Mouse (Mus musculus) CH12.LX (cell line): ENCODE measurements around the gene Dlg2. TPM values are rescaled to one million over a fixed set of nuclear protein-coding genes. Genes with fewer than 3 reads are reported as not detected.

Experiments used
- DNase-seq: peaks from one replicate; pipeline ENCODE4 v3.0.0-alpha.2; 2013; ENCODE audit errors: extremely low read depth
- H3K27ac ChIP-seq: 2 replicates; pipeline ENCODE4 v1.5.1; 2012; ENCODE audit warnings: low read depth, mild to moderate bottlenecking, control low read depth, moderate library complexity; ENCODE audit not compliant: insufficient read depth
- H3K27me3 ChIP-seq: replicated peaks from 2 replicates; pipeline ENCODE3; 2012; ENCODE audit warnings: inconsistent platforms
- H3K36me3 ChIP-seq, 2 experiments: replicated peaks in 1 of 2; 2 replicates each; pipeline versions ENCODE3 to v1.6.1; 2012; ENCODE audit warnings: inconsistent platforms in 1 of 2, low read length in 1 of 2, mild to moderate bottlenecking in 1 of 2, mixed read lengths in 1 of 2, moderate library complexity in 1 of 2; ENCODE audit not compliant: control insufficient read depth in 1 of 2, insufficient read depth in 1 of 2
- H3K4me1 ChIP-seq, 2 experiments: 2 replicates each; pipeline ENCODE4 v1.6.1; 2012; ENCODE audit warnings: inconsistent platforms in 1 of 2, moderate library complexity in 1 of 2; ENCODE audit not compliant: insufficient read depth in 2 of 2, control insufficient read depth in 1 of 2
- H3K4me2 ChIP-seq: 2 replicates; pipeline ENCODE4 v1.6.1; 2012; ENCODE audit warnings: low read depth, mild to moderate bottlenecking, control low read depth; ENCODE audit not compliant: poor library complexity, insufficient read depth, severe bottlenecking
- H3K4me3 ChIP-seq, 3 experiments: fragments of 150-350 bp in 1 of 3; sonication (generic) in 1 of 3; replicated peaks in 1 of 3; 2 replicates each; pipeline versions ENCODE3 to v1.5.1; 2011 to 2012; ENCODE audit warnings: low read depth in 2 of 3, low read length in 2 of 3, mild to moderate bottlenecking in 2 of 3, moderate library complexity in 2 of 3, control low read depth in 1 of 3, improper control_type of control experiment in 1 of 3, inconsistent platforms in 1 of 3, mixed read lengths in 1 of 3; ENCODE audit not compliant: poor library complexity in 1 of 3
- H3K79me2 ChIP-seq: replicated peaks from 2 replicates; pipeline ENCODE4 v1.6.1; 2012; ENCODE audit warnings: mild to moderate bottlenecking, moderate library complexity; ENCODE audit not compliant: control insufficient read depth, poor library complexity, insufficient read depth, severe bottlenecking; ENCODE audit errors: extremely low read depth
- H3K9ac ChIP-seq: 2 replicates; pipeline ENCODE4 v1.6.1; 2012; ENCODE audit warnings: low read depth, mild to moderate bottlenecking, control low read depth, moderate library complexity; ENCODE audit not compliant: insufficient read depth
- H3K9me3 ChIP-seq: replicated peaks from 2 replicates; pipeline ENCODE3; 2012; ENCODE audit warnings: low read length, inconsistent platforms, mixed read lengths
- CHD1 ChIP-seq: IDR thresholded peaks from 2 replicates; pipeline ENCODE4 v1.6.1; 2012; ENCODE audit warnings: low read depth, low read length, improper control_type of control experiment, inconsistent platforms
- CHD2 ChIP-seq: IDR thresholded peaks from 2 replicates; pipeline ENCODE4 v1.6.1; 2011; ENCODE audit warnings: low read length, improper control_type of control experiment
- CTCF ChIP-seq, 2 experiments: IDR thresholded peaks in 1 of 2; conservative IDR thresholded peaks in 1 of 2; 2 replicates each; pipeline ENCODE4 v1.5.1; 2011 to 2012; ENCODE audit warnings: low read depth in 2 of 2, low read length in 2 of 2, improper control_type of control experiment in 1 of 2, inconsistent platforms in 1 of 2, mild to moderate bottlenecking in 1 of 2, moderate library complexity in 1 of 2
- E2F4 ChIP-seq: IDR thresholded peaks from 2 replicates; pipeline ENCODE4 v1.6.1; 2011; ENCODE audit warnings: low read depth, low read length, improper control_type of control experiment; ENCODE audit not compliant: insufficient replicate concordance
- EP300 ChIP-seq: IDR thresholded peaks from 2 replicates; pipeline ENCODE4 v1.6.1; 2011; ENCODE audit warnings: low read length, improper control_type of control experiment
- HCFC1 ChIP-seq: IDR thresholded peaks from 2 replicates; pipeline ENCODE4 v1.6.1; 2012; ENCODE audit warnings: low read depth, mild to moderate bottlenecking, inconsistent platforms, low read length, improper control_type of control experiment
- KAT2A ChIP-seq: IDR thresholded peaks from 2 replicates; pipeline ENCODE4 v1.6.1; 2012; ENCODE audit warnings: low read length, improper control_type of control experiment, inconsistent platforms; ENCODE audit not compliant: insufficient replicate concordance
- MAFK ChIP-seq: IDR thresholded peaks from 2 replicates; pipeline ENCODE4 v1.6.1; 2011; ENCODE audit warnings: low read length, improper control_type of control experiment; ENCODE audit not compliant: insufficient replicate concordance
- MAZ ChIP-seq: IDR thresholded peaks from 2 replicates; pipeline ENCODE4 v1.6.1; 2012; ENCODE audit warnings: low read depth, mild to moderate bottlenecking, inconsistent platforms, low read length, improper control_type of control experiment, moderate library complexity
- MEF2A ChIP-seq: IDR thresholded peaks from 2 replicates; pipeline ENCODE4 v1.6.1; 2014; ENCODE audit warnings: low read depth, mild to moderate bottlenecking, inconsistent platforms, low read length, improper control_type of control experiment, borderline replicate concordance
- MXI1 ChIP-seq: IDR thresholded peaks from 2 replicates; pipeline ENCODE4 v1.6.1; 2011; ENCODE audit warnings: mild to moderate bottlenecking, low read depth, low read length, improper control_type of control experiment
- MYC ChIP-seq: IDR thresholded peaks from 2 replicates; pipeline ENCODE4 v1.6.1; 2011; ENCODE audit warnings: low read depth, mild to moderate bottlenecking, improper control_type of control experiment, low read length
- NRF1 ChIP-seq: IDR thresholded peaks from 2 replicates; pipeline ENCODE4 v1.6.1; 2014; ENCODE audit warnings: low read depth, mild to moderate bottlenecking, inconsistent platforms, low read length, improper control_type of control experiment, moderate library complexity
- PAX5 ChIP-seq: IDR thresholded peaks from 2 replicates; pipeline ENCODE4 v1.6.1; 2012; ENCODE audit warnings: low read length, inconsistent platforms, mixed read lengths
- POLR2AphosphoS2 ChIP-seq: IDR thresholded peaks from 2 replicates; pipeline ENCODE4 v1.6.1; 2011; ENCODE audit warnings: low read depth, low read length, improper control_type of control experiment
- RAD21 ChIP-seq: IDR thresholded peaks from 2 replicates; pipeline ENCODE4 v1.6.1; 2011; ENCODE audit warnings: low read depth, mild to moderate bottlenecking, low read length, improper control_type of control experiment, moderate library complexity
- RCOR1 ChIP-seq: conservative IDR thresholded peaks from 2 replicates; pipeline ENCODE4 v1.6.1; 2012; ENCODE audit warnings: low read depth, mild to moderate bottlenecking, inconsistent platforms, low read length, improper control_type of control experiment
- SMC3 ChIP-seq: IDR thresholded peaks from 2 replicates; pipeline ENCODE4 v1.6.1; 2011; ENCODE audit warnings: low read depth, low read length, improper control_type of control experiment
- USF1 ChIP-seq: IDR thresholded peaks from 2 replicates; pipeline ENCODE4 v1.6.1; 2014; ENCODE audit warnings: low read depth, mild to moderate bottlenecking, inconsistent platforms, low read length, improper control_type of control experiment
- ZMIZ1 ChIP-seq: IDR thresholded peaks from 2 replicates; pipeline ENCODE4 v1.6.1; 2012; ENCODE audit warnings: low read depth, mild to moderate bottlenecking, inconsistent platforms, low read length, improper control_type of control experiment
- ZNF384 ChIP-seq: IDR thresholded peaks from 2 replicates; pipeline ENCODE4 v1.6.1; 2012; ENCODE audit warnings: low read depth, low read length, improper control_type of control experiment, inconsistent platforms
- dilution Hi-C: fragments of 300-500 bp; cut with MboI; formaldehyde crosslinking; loops from 2 replicates; pipeline ENCODE4 v1.14.3; 2020; ENCODE audit warnings: low sequenced_read_pairs; ENCODE audit not compliant: extremely low pct_unique_long_range_greater_than_20kb, extremely low pct_ligation_motif_present
- in situ Hi-C: fragments of 300-500 bp; cut with MboI; formaldehyde crosslinking; loops from 3 replicates; pipeline ENCODE4 v1.14.3; 2019; ENCODE audit warnings: low sequenced_read_pairs, low pct_ligation_motif_present, low pct_unique_long_range_greater_than_20kb, mixed read lengths
- polyA plus RNA-seq: library from polyadenylated mRNA; unstranded; fragments of >175 nt; gene quantifications from 2 replicates; pipeline ENCODE4 v1.2.1, GENCODE M21; 2012; ENCODE audit warnings: low read depth; ENCODE audit not compliant: insufficient read length
- total RNA-seq, 2 experiments: library from RNA; depleted of rRNA; stranded (reverse); fragments of 300-350 nt in 1 of 2; fragments of >200 nt in 1 of 2; gene quantifications; 2 replicates each; pipeline ENCODE4 v1.2.3; 2012 to 2014

Dlg2 gene
- total and polyA plus RNA-seq, 3 experiments: 0.36 TPM; not detected in 2

GRCm38 (mm10) chr7:90791522-90791921 is 315.1 kb downstream of the Dlg2 start:
- no peaks in the 10 kb centered on the region for H3K27me3 ChIP-seq
- dilution Hi-C loops: no loop called here
- TF ChIP-seq CTCF (conservative IDR thresholded peaks at IDR 0.05 in 1 of 2, IDR thresholded peaks at IDR 0.05 in 1 of 2; ENCODE audit: low read depth in 2 of 2, low read length in 2 of 2) (no peak), POLR2AphosphoS2 (no peak), ZNF384 (no peak), MAZ (no peak), RCOR1 (no peak), MYC (no peak), MXI1 (no peak), RAD21 (no peak), EP300 (no peak), ZMIZ1 (no peak), KAT2A (no peak), SMC3 (no peak)
- TF ChIP-seq, all 38 proteins: peak for 0
- no peak overlapping the region for H3K4me2 ChIP-seq
- H3K4me1 ChIP-seq: no peaks in the 10 kb centered on the region
- no peak overlapping the region for H3K27ac ChIP-seq
- H3K9me3 ChIP-seq: no peaks in the 10 kb centered on the region
- H3K4me3 ChIP-seq: no peak overlapping the region
- no peaks in the 10 kb centered on the region for H3K79me2 ChIP-seq
- in situ Hi-C loops: no loop called here
- no peaks in the 10 kb centered on the region for H3K36me3 ChIP-seq
- no peak for DNase-seq
- no peak overlapping the region for H3K9ac ChIP-seq

DNA sequence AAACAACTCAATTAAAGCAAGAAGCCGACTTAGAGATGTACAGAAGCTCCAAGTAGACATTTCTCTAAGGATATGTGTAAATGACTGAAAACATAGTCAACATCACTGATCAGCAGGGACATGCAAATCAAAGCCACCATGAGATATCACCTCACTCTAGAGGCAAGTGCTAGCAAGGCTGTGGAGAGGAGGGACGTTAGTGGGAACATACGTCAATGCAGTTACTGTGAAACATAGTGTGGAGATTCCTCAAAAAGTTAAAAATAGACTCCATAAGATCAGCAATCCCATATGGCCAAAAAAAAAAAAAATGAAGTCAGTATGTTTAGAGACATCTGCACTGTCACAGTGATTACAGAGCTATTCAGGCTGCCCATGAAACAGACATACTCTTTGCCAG is 349.2 kb downstream of the Dlg2 start:
- dilution Hi-C loops (no loop called here), in situ Hi-C loops (no loop called here)
- H3K36me3 ChIP-seq: no peaks in the 10 kb centered on the region
- no peak for TF ChIP-seq CHD1
- H3K27me3 ChIP-seq: no peaks in the 10 kb centered on the region
- H3K9me3 ChIP-seq: no peaks in the 10 kb centered on the region
- H3K4me2 ChIP-seq: no peak overlapping the region
- H3K4me3 ChIP-seq: no peak overlapping the region
- no peaks in the 10 kb centered on the region for H3K79me2 ChIP-seq
- H3K27ac ChIP-seq: no peak overlapping the region
- H3K9ac ChIP-seq: no peak overlapping the region
- peaks cover 0 to 3% of the 10 kb centered on the region in 2 experiments; a peak in 1 of 4 replicates for H3K4me1 ChIP-seq
- DNase-seq: no peak

GRCm38 (mm10) chr7:90841276-90841675 is 364.8 kb downstream of the Dlg2 start:
- in situ Hi-C loops (no loop called here), dilution Hi-C loops (no loop called here)
- Histone ChIP-seq H3K9ac (no peak overlapping the region), H3K27me3 (no peaks in the 10 kb centered on the region), H3K9me3 (no peaks in the 10 kb centered on the region), H3K36me3 (no peaks in the 10 kb centered on the region), H3K79me2 (no peaks in the 10 kb centered on the region), H3K4me1 (no peaks in the 10 kb centered on the region), H3K4me2 (no peak overlapping the region), H3K27ac (no peak overlapping the region), H3K4me3 (no peak overlapping the region)
- DNase-seq: no peak
- TF ChIP-seq NRF1 (no peak), USF1 (no peak), MEF2A (no peak), MYC (no peak), ZNF384 (no peak), KAT2A (no peak), EP300 (no peak), E2F4 (no peak), MAFK (no peak), CHD2 (no peak), SMC3 (no peak), PAX5 (no peak), POLR2AphosphoS2 (no peak), HCFC1 (no peak)
- TF ChIP-seq, all 38 proteins: peak for 0
